Mouse (Mus musculus): Measurements from ENCODE around the gene Siah1b.

DNA sequence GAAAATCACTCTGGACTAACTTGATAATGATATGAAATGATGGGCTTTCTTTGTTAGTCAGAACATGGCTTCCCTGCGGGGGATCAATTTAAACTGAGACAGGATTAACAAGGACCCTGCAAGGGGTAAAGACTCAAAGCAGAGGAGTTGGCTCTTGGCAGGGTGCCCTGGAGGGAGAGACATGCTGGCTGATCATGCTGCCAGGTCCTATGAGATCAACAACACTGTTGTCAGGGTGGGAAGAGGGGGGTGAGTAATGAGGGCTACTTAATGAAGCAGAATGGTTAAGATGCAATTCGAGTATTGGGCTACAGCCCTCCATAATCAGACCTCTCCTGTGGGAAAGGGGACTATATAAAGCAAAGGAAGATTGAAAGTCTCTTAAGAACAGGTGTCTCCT lies 37.4 kb downstream of the Siah1b start:
- TF ChIP-seq EP300 (IDR thresholded peaks at IDR 0.05) = no peak
- no peak for TF ChIP-seq CTCF (IDR thresholded peaks at IDR 0.05)

Data from lung, postnatal 0 days (tissue).